Mouse (Mus musculus) adrenal gland, adult 8-10 months (tissue): ENCODE results near the gene Zc2hc1b. TPM values are rescaled to one million over a fixed set of nuclear protein-coding genes. Genes with fewer than 3 reads are reported as not detected.
A peak's percentile ranks its signal among the peaks of the same experiment; 100 is the strongest.
"Not testable (repeated sequence)": the region's sequence is repeated elsewhere in the genome, so short reads cannot be mapped to it uniquely, and the experiment has no call there.

ENCODE experiments used
- DNase-seq: peaks from one replicate; pipeline ENCODE4 v3.0.0; 2022
- total RNA-seq, 4 experiments: library from RNA; stranded (reverse); gene quantifications; 2 replicates each; pipeline ENCODE4 v1.2.4; 2022

Gene Zc2hc1b
- not detected for total RNA-seq

DNA sequence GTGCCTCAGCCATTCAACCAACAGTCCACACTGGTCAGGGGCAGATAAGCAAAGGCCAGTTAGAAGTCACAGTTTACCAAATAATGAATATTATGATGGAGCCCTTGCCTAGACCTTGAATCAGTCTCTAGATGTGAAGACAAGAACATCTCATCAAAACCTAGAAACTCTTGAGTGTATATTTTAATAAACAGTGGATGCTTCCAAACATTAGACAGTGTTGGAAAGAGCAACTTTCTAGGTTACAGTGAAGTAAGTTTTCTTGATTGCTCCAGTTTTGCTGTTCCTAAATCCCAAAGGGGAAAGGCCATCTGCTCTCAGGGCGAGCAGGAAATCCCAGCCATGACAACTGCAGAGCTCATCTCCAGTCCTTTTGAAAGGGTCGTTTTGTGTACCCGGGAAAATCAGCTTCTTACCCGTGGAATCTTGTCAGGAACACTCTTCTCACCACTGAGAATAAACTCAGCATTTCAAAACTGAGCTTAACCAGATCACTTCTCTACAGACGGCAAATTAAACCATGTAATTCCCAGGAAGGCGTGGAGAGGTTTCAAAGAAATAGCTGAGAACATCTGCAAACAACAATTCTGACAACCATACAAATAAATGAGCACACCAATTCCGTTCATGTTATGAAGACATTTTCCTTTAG lies at the start of gene Zc2hc1b:
TSS of gene Zc2hc1b (minus strand) at position 51 of the 652 bp plus-strand sequence.
- DNase-seq: no peak

DNA sequence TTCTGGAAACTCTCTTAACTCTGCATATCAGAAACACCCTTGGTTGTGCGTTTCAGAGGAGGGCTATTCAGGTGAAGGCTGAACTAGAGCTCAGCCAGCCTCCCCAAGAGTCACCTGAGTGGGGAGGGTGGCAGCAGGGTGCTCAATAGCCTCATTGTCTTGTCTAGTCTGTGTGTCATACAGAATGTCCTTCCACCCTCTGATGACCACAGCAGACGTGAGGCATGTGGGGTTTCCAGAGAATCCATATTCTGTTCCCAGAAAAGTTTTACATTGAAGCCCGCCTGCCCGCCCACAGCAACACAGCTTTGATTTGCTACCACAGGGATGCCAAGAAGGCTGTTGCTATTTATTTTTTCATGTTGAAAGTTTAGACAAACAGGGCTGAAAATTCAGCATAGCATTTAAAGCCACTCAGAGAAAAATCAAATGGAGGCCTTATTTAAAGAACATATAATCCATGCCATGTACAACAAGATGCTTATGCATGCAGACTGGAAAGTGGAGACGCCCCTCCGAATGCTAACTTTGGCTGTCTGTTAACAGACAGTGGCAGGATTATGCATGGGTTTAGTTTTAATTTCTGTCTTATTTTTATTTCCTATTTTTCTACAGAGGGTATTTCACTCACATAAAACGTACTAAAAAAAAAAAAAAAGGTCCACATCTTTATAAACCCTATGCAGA lies 47.7 kb upstream of the Zc2hc1b start:
- DNase-seq: no peak

DNA sequence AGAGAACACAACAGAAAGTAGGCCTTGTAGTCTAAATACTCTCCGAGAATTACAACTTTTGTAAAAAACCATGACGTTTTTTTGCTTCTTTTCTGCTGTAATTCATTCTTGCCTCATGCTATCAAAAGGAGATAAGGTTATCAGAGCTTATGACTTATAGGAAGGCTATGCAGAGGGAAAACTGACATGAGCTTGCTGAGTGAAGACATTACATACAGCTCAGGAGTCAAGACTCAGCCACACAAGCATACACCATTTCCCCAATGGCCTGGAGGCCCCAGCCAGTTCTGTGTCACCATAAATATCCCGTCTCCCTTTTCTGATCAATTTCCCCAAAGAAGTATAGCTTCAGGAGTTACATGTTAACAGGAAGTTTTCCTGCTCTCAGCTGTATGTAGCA lies 44.3 kb upstream of the Zc2hc1b start:
- no peak for DNase-seq

DNA sequence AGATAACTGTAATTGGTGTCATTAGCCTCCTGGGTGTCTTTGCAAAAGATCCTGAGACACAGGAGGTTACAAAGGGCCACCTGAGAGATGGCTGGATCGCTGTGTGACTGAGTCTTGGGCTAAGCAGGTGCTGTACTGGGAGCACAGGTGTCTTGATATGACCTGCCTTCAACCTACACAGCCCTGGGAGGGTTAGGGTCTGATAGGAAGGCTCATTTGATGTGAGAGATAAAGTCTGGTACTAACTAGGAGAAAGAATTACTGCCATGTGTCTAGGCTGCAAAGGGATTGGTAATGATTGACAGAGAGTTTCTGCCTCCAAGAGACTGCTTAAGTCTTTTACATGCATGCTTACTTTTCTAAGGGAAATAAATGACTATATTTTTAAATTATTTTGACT lies 42.2 kb upstream of the Zc2hc1b start:
- no peak for DNase-seq

DNA sequence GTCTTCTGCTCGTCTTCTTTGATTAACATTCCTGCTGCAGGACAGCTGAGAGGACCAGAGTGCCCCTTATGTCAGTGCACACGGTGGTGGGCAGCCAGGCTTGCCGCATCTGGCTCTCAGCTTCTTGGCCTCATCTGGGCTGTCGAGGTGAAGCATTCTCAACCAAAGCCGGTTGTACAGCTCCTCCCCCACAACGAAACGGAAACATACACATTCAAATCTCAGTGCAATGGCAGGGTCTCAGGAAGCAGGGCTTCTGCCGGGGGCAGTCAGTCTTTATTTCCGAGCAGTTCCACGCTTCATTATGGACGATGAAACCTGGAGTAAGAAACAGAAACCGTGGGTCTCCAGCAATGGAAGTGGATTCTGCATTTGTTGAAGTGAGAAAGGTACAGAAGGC lies 36.1 kb upstream of the Zc2hc1b start:
- DNase-seq: no peak

DNA sequence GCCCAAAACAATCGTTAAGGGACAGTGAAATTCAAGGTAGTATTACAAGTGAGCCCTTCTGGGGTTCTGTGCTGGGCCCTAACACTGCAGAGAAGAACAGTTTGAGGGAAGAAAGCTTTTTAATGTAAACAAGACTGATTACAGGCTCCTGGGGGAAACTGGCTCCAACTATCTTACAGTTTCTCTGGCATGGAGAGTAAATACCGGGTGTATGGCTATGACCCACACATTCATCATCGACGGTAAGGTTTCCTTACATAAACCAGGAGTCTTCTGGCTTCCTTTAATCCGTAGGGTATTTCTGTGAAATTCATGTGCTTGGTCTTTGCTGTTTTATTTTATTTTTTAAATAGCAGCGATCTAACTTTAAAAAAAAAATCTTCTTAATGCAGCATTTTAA lies 35.0 kb upstream of the Zc2hc1b start:
- DNase-seq: no peak

DNA sequence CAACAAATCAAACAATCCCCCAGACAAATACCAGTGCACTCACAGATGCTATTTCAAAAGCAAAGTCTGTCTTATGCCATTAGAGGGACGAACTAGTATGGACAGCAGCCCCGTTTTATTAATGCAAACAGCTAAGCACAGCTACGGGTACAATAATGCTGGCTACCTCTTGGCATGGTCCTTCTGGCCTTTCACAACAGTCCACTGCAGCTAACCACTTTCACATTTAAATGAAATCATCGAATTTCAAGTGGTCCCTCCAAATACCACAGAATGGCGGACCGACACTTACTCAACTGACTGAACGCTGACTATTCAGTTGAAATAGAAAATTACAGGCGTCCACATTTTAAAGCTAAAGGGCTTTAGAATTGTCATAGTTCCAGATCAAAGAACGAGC lies 34.5 kb upstream of the Zc2hc1b start:
- DNase-seq: no peak

DNA sequence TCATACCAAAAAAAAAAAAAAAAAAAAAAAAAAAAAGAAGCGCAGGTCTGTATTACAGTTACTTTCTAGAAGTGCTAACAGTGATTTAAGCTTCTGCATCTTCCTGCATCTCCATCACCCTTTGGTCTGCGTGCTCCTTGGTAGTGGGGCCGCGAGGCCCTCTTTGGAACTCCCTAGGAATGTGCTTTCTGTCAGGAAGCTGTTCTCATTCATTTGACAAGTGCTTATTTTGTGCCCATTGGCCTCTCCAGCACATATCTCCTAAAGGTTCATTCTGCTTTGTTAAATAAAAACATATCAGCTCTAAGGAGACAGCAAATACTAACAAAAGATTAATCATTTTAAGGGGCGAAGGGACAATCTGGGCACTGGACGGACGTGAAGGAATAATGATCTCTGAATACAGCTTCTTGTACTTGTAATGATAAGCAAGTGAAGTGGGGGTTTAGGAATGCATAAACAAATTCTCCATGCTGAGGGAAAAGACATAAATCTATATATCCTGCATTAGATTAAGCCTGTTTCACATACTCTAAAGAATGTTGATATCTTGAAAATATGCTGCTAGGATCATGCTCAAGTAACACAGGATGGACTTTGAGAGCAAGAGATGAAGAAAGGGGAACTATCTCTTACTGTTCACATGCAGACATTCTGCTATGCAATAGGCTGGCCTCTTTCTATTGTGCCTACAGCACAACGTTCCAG lies 32.3 kb upstream of the Zc2hc1b start:
- DNase-seq: no peak

DNA sequence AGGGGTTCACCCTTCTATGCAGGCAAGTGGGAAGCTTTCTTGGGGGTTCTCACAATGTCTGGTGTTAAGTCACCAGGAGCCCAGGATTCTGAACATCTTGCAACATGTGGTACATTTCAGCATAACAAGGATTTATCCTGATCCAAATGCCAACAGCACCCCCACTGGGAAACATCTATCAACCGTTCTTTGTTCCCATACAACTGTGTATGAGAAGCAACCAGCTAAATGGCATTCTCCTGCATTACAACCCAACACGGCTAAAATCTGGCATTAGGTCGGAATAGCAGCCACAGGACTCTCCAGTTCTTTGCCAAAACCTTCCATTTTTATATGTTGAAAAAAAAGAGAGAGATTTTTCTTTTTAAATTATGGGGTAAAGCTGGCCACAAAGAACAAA lies 31.7 kb upstream of the Zc2hc1b start:
- no peak for DNase-seq

DNA sequence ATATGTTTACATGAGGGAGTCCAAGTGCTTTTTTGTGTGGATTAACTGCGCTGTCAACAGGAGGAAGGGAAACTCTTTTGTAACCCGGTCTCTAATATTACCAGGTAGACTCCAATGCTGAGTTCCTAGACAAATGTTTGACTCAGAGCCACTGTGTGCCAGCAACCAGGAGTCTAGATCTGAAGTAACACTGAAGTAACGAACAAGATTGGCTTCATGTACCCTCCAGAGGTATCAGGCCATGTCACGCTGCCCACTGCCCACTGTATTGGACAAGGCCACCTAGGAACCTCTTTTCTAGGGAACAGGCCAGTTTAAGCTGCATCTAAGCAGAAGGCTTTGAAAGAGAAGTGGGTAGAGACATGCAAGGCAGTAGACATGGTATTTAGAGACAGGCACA lies 31.2 kb upstream of the Zc2hc1b start:
- no peak for DNase-seq

DNA sequence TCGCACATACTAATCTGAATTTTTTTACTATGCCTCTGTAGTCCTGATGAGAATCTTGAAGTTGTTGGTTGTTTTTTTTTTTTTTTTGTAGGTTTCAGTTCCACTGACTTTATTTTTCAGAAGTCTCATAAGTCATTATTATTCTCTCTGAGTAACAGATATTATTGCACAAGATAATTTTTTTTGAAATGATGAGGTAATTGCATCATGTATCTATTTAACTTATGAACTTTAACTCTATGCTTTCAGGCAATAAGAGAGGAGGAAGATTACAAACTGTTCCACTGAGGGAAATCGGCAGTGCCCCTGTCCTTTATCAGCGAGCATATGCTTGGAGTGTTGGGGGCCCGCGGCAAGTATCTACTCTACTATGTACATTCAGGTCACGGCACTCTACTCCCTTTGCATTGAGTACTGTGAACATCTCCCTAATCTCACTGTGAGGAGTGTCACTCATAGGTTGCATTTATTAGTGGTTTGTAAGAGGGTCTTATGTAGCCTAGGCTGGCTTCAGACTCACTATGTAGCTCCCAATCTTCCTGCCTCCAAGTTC lies 24.0 kb upstream of the Zc2hc1b start:
- DNase-seq: no peak

DNA sequence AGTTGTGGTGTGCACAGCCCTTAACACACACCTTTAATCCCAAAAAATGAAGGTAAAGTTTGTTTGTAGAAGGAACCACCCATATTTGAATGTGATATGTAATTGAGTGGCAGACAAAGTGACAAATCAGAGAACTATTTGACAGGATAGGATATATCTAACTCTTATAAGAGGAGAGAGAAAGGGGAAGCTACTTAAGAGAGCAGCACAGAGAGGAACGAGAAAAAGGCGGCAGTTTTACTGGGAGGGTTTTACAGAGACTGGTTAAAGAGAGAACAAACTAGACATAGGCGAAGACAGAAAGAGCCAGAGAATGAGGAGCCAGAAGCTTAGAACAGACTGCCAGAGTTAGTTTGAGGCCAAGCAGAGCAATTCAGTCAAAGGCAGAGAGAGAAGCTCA lies 23.0 kb upstream of the Zc2hc1b start:
- no peak for DNase-seq

DNA sequence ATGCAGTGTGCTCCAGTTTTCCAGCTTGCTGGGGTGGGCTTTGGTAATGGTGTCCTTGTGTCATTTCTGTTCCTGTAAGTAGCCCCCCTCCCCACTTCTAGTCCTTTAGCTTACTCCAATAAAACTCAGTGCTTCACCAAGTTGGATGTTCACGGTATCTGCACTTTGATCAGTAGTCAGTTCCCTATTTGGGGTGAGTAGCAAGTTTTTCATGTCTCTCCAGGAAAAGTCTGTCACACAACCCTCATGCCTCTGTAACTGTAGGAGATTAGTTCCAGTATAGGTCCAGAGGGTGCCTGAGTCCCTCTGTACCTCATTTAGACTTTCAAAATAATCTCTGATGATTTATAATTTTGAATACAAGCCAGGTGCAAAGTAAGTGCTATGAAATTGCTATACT lies 21.4 kb upstream of the Zc2hc1b start:
- DNase-seq: no peak

DNA sequence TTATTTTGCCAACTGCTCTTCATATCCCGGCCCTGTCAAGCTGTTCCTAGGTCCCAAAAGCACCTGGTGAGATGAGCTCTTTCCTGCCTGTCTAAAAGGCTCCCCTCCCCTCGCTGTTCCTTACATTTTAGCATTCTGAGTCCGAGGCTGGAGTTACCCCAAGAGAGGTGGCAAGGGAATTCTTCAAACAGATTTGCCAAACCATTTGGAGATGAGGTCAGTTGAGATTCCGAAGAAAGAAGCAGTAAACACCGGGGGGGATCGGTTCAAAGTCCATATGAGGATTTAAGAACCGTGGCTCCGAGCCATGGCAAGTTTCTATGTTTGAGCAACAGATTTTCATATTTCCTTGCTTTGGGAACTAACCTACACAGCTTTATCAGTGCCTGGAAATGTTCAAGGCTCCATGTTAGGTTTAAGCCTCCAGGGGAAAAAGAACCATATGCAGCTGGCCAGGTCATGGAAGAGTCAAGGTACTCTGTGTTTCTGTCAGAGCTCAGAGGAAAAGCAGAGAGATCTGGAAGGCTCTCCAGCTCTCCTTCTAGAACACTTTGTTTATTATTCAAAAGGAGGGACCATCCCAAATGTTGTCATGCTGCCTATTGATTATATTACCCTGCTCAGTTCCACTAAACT lies 19.2 kb upstream of the Zc2hc1b start:
- DNase-seq: no peak

DNA sequence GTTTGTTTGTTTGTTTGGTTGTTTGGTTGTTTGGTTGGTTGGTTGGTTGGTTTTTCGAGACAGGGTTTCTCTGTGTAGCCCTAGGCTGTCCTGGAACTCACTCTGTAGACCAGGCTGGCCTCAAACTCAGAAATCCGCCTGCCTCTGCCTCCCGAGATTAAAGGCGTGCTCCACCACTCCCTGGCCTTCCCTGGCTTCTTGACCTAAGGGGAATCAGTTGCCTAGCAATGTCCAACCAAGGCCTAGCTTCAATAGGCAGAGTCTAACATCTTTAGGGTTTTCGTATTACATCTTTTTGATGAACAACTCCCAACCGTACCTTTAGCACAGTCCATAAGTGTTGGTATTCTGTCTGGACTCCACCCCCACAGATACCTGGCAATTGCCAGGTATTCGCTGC lies 15.7 kb upstream of the Zc2hc1b start:
- not testable (repeated sequence) for DNase-seq

DNA sequence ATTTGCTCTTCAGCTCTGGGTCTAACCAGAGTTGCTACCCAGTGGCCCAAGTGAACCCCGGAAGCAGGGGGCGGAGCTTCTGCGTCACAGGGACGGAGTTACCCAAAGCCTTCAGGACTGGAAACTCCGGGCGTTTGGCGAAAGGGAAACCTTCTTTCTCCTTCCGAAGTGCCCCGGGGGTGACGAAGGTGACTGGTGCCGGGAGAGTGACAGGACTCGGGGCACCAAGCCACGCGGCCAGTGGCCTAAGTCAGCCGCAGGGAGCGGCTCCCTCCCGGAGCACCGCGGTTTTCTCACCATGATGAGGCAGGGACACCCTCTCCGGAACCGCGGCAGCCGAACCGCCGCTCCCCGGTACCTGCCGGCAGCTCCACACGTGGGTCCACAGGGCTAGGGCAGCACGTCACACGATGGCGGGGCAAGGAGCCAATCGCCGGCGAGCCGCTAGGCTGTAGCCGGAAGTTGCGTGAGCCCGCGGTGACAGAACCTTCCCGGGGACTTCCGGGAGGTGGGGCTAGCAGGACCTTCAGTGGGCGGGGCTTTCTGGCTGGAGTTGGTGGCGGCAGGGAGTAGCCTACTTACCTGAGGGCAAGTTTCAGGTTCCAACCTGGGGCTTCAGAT lies 15.0 kb upstream of the Zc2hc1b start, which contains the start of gene Ltv1:
TSS of gene Ltv1 (minus strand) at position 438 of the 621 bp plus-strand sequence.
- DNase-seq: peak; percentile 94

DNA sequence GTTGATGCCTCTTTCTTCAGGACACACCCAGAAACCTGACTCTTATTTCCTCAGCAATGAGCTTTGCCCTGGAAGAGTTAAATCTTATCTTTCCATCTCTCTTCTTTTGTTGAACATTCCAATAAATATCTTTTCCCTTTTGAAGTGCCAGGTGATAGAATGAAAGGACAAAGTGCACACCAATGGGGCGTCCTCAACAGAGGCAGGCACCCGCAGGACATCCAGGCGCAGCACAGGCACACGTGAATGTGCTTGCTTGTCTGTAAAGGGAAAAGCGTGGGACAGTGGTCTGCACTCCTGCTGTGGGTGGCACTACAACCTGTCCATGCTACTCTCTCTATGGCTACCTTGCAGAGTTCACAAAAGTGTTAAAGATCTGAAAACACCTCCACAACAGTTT lies 12.1 kb upstream of the Zc2hc1b start:
- no peak for DNase-seq

DNA sequence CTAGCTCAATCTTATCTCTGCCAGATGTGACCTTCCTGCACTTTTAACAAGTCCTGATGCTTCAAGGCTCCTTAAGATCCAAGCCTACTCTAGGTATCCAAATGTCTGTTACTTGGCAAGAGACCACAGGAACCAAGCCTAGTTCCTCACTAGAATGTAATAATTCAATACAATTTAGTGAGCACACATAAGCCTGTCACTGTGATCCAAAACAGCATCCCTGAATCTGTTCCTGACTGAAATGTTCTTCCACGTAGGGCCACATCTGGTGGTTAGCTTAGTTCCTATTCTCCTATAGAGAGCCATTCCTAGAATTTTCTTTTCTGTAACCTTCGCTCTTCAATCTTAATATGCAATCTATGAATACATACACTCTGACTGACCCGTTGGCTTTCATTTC lies 8.9 kb upstream of the Zc2hc1b start:
- DNase-seq: no peak

DNA sequence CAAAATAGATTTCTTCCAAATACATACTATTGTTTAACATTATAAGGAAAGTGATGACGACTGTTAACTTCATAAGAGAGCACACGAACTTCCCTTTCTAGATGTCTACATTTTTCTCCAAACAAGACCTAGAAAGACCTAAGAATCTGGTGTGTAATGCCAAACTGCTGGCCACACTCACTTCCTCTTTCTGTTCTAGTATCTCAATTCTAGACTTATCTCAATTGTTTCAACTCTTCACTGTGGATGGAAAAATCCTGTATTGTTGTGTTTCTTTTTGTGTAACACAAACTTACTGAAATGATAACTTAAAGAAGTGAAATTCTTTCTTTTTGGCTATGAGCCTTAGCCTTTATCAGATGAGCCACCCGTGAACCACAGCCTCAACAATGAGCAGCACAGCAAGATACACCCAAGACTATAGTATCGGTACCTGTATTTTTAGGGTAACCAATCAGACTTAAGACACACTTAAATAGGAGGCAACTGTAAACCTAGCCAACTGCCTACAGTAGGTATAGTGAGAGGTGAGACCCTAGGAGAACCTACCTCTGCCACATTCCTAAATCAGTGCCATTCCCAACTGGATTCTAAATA lies 6.4 kb upstream of the Zc2hc1b start:
- no peak for DNase-seq

DNA sequence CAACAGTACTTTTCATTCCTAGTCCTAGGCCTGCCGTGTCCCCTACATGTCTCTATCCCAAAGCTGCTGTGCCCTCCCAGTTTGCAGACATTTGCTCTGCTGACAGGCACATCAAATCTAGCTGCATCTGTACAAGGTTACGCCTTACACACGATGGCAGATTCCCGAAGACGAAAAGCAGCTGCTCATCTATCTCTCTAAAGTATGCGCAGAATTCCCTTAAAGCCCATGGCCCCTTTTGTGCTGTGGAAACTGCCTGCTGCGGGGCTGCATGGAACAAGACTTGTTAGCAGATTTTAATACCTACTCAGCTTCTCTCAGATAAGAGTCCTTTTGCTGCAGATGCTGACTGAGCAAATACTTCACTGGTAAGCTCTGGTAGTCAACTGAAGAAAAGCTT lies 2.4 kb upstream of the Zc2hc1b start:
- no peak for DNase-seq

DNA sequence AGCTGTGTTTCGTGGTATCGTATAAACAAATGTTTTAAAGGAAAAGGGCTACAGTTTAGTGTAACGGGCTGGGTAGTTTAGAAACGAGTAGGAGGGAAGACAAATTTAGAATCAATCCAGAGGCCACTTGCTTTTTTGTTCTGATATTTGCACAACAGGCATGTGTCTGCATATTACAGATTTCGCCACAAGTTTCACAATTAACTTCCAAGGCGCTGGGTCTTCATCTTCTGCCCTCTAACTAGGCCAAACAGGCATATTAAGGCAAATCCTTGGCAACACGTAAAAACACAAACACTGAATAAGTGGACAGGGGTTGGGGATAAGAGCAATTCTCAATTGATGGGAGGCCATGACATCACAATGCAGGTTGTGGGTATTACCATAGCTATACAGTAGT lies 2.0 kb downstream of the Zc2hc1b start:
- DNase-seq: no peak

DNA sequence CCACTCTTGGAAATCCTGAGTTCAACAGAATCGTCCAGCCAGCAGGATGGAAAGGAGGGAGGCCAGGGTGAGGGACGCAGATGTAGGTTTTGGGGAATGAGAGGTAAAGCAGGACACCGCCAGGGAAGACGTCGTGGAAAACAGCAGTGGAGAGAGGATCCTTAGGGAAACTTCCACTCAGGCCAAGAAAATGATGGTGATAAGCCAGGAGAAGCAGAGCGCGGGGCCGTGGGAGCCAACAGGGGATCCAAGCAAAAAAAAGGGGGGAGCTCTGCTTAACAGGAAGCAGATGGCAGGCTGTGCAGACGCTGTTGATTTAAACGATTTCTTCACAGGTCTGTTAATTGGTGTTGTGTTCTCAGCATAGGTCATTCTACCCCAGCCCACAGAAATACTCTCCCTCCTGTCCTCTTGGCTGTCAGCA lies 5.0 kb downstream of the Zc2hc1b start:
- DNase-seq: no peak
